8 mouse cellular contexts compared by ENCODE assay signal in the genomic region with DNA sequence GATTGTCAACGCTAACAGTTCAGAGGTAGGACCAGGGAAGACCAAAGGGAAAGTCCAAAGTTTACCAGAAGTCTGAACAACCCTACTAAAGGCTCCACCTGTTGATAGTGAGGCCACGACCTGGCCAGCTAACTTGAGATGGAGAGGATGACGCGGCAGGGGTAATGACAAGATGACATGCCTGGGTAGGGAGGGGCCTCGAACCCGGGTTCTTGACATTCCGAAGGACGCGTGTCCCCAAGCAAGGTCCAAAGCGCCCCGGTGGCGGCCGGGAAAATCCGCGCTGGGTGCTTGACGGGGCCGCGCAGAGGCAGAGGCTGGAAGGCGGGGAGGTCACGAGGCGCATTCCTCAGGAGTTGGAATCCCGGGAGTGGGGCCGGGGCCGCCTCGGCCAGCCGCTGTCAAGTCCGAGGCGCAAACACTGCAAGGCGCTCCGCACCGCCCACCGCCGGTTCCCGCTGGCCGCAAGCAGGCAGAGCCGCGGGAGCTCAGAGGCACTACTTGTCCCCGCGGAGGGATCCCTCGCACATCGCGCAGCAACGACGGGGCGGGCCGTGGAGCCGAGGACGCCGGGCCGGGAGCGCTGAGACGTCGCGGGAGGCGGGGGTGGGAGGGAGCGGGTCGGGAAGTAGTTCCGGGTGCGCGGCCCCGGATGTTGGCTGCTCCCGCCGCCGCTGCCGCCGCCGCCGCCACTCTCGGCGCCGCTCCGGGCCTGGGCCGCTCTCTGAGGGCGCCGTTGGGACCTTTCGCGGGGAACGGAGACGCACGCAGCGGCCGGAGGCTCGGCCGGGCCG. TPM values are rescaled to one million over a fixed set of nuclear protein-coding genes. Genes with fewer than 3 reads are reported as not detected.
A peak's percentile ranks its signal among the peaks of the same experiment; 100 is the strongest.
DNase-seq lines count a peak whose midpoint lies in the region; ATAC-seq and TF ChIP-seq lines count a peak whose summit lies in the region.

A gene (minus strand): TSS at position 499 of the 794 bp plus-strand sequence.

- no peaks in the 10 kb centered on the region for H3K27me3 ChIP-seq in forebrain, embryonic 10.5 days (ENCODE audit: poor library complexity, severe bottlenecking)
- H3K27me3 ChIP-seq in heart, embryonic 15.5 days: no peaks in the 10 kb centered on the region
- no peaks in the 10 kb centered on the region for H3K27me3 ChIP-seq in liver, embryonic 14.5 days (ENCODE audit: control insufficient read depth, insufficient read depth, low read length)
- no peaks in the 10 kb centered on the region for H3K27me3 ChIP-seq in neural tube, embryonic 11.5 days (ENCODE audit: control insufficient read depth, insufficient read depth, low read length)
- H3K27me3 ChIP-seq in stomach, postnatal 0 days (ENCODE audit: control insufficient read depth, insufficient read depth, low read length): no peaks in the 10 kb centered on the region

- peak within 1 kb of the TSS; percentile 97 for H3K27ac ChIP-seq in forebrain, embryonic 10.5 days
- H3K27ac ChIP-seq in heart, embryonic 15.5 days: peak within 1 kb of the TSS; percentile 99
- peak within 1 kb of the TSS; percentile 28 for H3K27ac ChIP-seq in liver, embryonic 14.5 days
- H3K27ac ChIP-seq in neural tube, embryonic 11.5 days (ENCODE audit: low read depth, low read length): peak within 1 kb of the TSS; percentile 97
- peak within 1 kb of the TSS; percentile 99 for H3K27ac ChIP-seq in stomach, postnatal 0 days (replicated peaks)

- peak; percentile 92 for ATAC-seq in heart, embryonic 15.5 days (replicated peaks; ENCODE audit: insufficient number of reproducible peaks, insufficient read depth, low FRiP score, low read depth)
- ATAC-seq in liver, embryonic 14.5 days (ENCODE audit: insufficient read depth): peak; percentile 96
- peak; percentile 90 for ATAC-seq in neural tube, embryonic 11.5 days (ENCODE audit: insufficient read depth, low FRiP score, low TSS enrichment)
- peak; percentile 96 for ATAC-seq in stomach, postnatal 0 days (ENCODE audit: low FRiP score, low TSS enrichment)

- no peak for TF ChIP-seq CTCF in liver, embryonic 14.5 days (IDR thresholded peaks at IDR 0.05; ENCODE audit: low read depth)
- TF ChIP-seq CTCF in stomach, postnatal 0 days (IDR thresholded peaks at IDR 0.05; ENCODE audit: low read depth): peak; percentile 25; the same call in 1 of the 2 replicates

- no peak for TF ChIP-seq EP300 in liver, embryonic 14.5 days (IDR thresholded peaks at IDR 0.05; ENCODE audit: low read depth)
- peak; percentile 61 for TF ChIP-seq EP300 in stomach, postnatal 0 days (optimal IDR thresholded peaks at IDR 0.05)

- peak within 1 kb of the TSS; percentile 78 for H3K4me2 ChIP-seq in heart, embryonic 15.5 days
- peak within 1 kb of the TSS; percentile 78 for H3K4me2 ChIP-seq in liver, embryonic 14.5 days (ENCODE audit: low read depth)
- peak within 1 kb of the TSS; percentile 76 for H3K4me2 ChIP-seq in neural tube, embryonic 11.5 days (ENCODE audit: low read depth)
- H3K4me2 ChIP-seq in stomach, postnatal 0 days (replicated peaks; ENCODE audit: low read depth): peak within 1 kb of the TSS; percentile 88

- no peaks in the 10 kb centered on the region for H3K36me3 ChIP-seq in forebrain, embryonic 10.5 days (replicated peaks)
- no peaks in the 10 kb centered on the region for H3K36me3 ChIP-seq in heart, embryonic 15.5 days
- H3K36me3 ChIP-seq in liver, embryonic 14.5 days (replicated peaks; ENCODE audit: control insufficient read depth, insufficient read depth, low read depth): no peaks in the 10 kb centered on the region
- H3K36me3 ChIP-seq in neural tube, embryonic 11.5 days (ENCODE audit: control insufficient read depth, insufficient read depth, low read length): no peaks in the 10 kb centered on the region
- H3K36me3 ChIP-seq in stomach, postnatal 0 days (ENCODE audit: control insufficient read depth, insufficient read depth, low read length): no peaks in the 10 kb centered on the region

- no peaks in the 10 kb centered on the region for H3K9me3 ChIP-seq in forebrain, embryonic 10.5 days
- no peaks in the 10 kb centered on the region for H3K9me3 ChIP-seq in heart, embryonic 15.5 days (replicated peaks)
- H3K9me3 ChIP-seq in liver, embryonic 14.5 days (ENCODE audit: control insufficient read depth, low read length): no peaks in the 10 kb centered on the region
- H3K9me3 ChIP-seq in neural tube, embryonic 11.5 days (ENCODE audit: control insufficient read depth, low read length): no peaks in the 10 kb centered on the region
- H3K9me3 ChIP-seq in stomach, postnatal 0 days (ENCODE audit: control insufficient read depth, low read length): no peaks in the 10 kb centered on the region

- peak within 1 kb of the TSS; percentile 97 for H3K4me3 ChIP-seq in forebrain, embryonic 10.5 days
- peak within 1 kb of the TSS; percentile 87 for H3K4me3 ChIP-seq in heart, embryonic 15.5 days
- peak within 1 kb of the TSS; percentile 76 for H3K4me3 ChIP-seq in liver, embryonic 14.5 days (ENCODE audit: insufficient read depth in 1 of 2, low read depth in 2 of 2, low read length in 2 of 2)
- H3K4me3 ChIP-seq in neural tube, embryonic 11.5 days (ENCODE audit: low read depth, low read length): peak within 1 kb of the TSS; percentile 95
- H3K4me3 ChIP-seq in stomach, postnatal 0 days (ENCODE audit: low read depth, low read length): peak within 1 kb of the TSS; percentile 97

- peak within 1 kb of the TSS; percentile 97 for H3K9ac ChIP-seq in heart, embryonic 15.5 days
- peak within 1 kb of the TSS; percentile 78 for H3K9ac ChIP-seq in liver, embryonic 14.5 days (replicated peaks)
- peak within 1 kb of the TSS; percentile 95 for H3K9ac ChIP-seq in neural tube, embryonic 11.5 days (ENCODE audit: low read length)
- H3K9ac ChIP-seq in stomach, postnatal 0 days (ENCODE audit: low read length): peak within 1 kb of the TSS; percentile 97

- DNase-seq in CD8-positive naive resting alpha-beta T cell, adult 2 months (ENCODE audit: low read depth in 2 of 2, low spot score in 2 of 2): peak; percentile 87 to 90
- DNase-seq in c-Kit-positive CD71-negative TER-119-negative erythroid progenitor cells, embryonic 14.5 days (ENCODE audit: low read depth): peak; percentile 76
- peak; percentile 92 for DNase-seq in forebrain, embryonic 10.5 days (ENCODE audit: extremely low spot score, low spot score)
- DNase-seq in kidney, postnatal 25 days: peak; percentile 97 to 98
- peak; percentile 81 to 83 (median 83) for DNase-seq in liver, embryonic 14.5 days (ENCODE audit: low read depth in 3 of 3, low spot score in 3 of 3)
- peak; percentile 95 for DNase-seq in neural tube, embryonic 11.5 days (ENCODE audit: low spot score)
- peak; percentile 97 for DNase-seq in stomach, postnatal 0 days (ENCODE audit: low spot score)

- peaks cover 28% of the 10 kb centered on the region for H3K4me1 ChIP-seq in forebrain, embryonic 10.5 days
- H3K4me1 ChIP-seq in heart, embryonic 15.5 days (replicated peaks): peaks cover 25% of the 10 kb centered on the region
- H3K4me1 ChIP-seq in liver, embryonic 14.5 days (replicated peaks; ENCODE audit: control insufficient read depth in 2 of 2, insufficient read depth in 2 of 2, low read length in 1 of 2): peaks cover 8 to 9% of the 10 kb centered on the region in 2 experiments
- H3K4me1 ChIP-seq in neural tube, embryonic 11.5 days (ENCODE audit: control insufficient read depth, insufficient read depth, low read length): peaks cover 9% of the 10 kb centered on the region
- H3K4me1 ChIP-seq in stomach, postnatal 0 days (replicated peaks; ENCODE audit: control insufficient read depth, insufficient read depth): no peaks in the 10 kb centered on the region

- WGBS in forebrain, embryonic 10.5 days: under 1% methylated on average over 85 of the region's 85 CpGs
- WGBS in heart, embryonic 15.5 days: under 1% methylated on average over 81 of the region's 85 CpGs
- under 1% methylated on average over 85 of the region's 85 CpGs for whole genome bisulfite sequencing in liver, embryonic 14.5 days (ENCODE audit: insufficient replicate concordance)
- WGBS in neural tube, embryonic 11.5 days: under 1% methylated on average over 40 of the region's 85 CpGs
- WGBS in stomach, postnatal 0 days: under 1% methylated on average over 54 of the region's 85 CpGs

RNA-seq across cellular contexts. Expression of the gene that starts here (rescaled TPM):
- 2.1 and 2.5 TPM in 2 replicates for polyA plus RNA-seq in forebrain, embryonic 10.5 days (2016; fragmentation: Nextera tagmentation; extraction: Ambion mirVana)
- polyA plus RNA-seq in heart, embryonic 15.5 days (2015; fragmentation: Nextera tagmentation; extraction: Ambion mirVana): 3.3 and 4.3 TPM in 2 replicates
- 1.1 and 1.3 TPM in 2 replicates for polyA plus RNA-seq in liver, embryonic 14.5 days (2012; rRNA removed)
- 0.39 and 0.53 TPM in 2 replicates for polyA plus RNA-seq in liver, embryonic 14.5 days (2014; fragmentation: Nextera tagmentation; extraction: Ambion mirVana)
- polyA plus RNA-seq in neural tube, embryonic 11.5 days (2014; fragmentation: Nextera tagmentation; extraction: Ambion mirVana): 2.3 and 3.0 TPM in 2 replicates
- 2.5 and 2.9 TPM in 2 replicates for polyA plus RNA-seq in stomach, postnatal 0 days (2015; fragmentation: Nextera tagmentation; extraction: Ambion mirVana)

Comparison
In these comparisons a context has a peak if more than half of its experiments do, and no peak if none do; other contexts are left out.
1. Peak in every context shown above with its lines: DNase-seq, ATAC-seq, H3K4me3 ChIP-seq and H3K27ac ChIP-seq.
2. H3K27ac ChIP-seq: peak in every context shown above with its lines; median percentile 99 in heart, embryonic 15.5 days; 99 in stomach, postnatal 0 days; 97 in forebrain, embryonic 10.5 days; 97 in neural tube, embryonic 11.5 days; 28 in liver, embryonic 14.5 days.